ENCODE assay signal across 8 mouse cellular contexts in the genomic region with DNA sequence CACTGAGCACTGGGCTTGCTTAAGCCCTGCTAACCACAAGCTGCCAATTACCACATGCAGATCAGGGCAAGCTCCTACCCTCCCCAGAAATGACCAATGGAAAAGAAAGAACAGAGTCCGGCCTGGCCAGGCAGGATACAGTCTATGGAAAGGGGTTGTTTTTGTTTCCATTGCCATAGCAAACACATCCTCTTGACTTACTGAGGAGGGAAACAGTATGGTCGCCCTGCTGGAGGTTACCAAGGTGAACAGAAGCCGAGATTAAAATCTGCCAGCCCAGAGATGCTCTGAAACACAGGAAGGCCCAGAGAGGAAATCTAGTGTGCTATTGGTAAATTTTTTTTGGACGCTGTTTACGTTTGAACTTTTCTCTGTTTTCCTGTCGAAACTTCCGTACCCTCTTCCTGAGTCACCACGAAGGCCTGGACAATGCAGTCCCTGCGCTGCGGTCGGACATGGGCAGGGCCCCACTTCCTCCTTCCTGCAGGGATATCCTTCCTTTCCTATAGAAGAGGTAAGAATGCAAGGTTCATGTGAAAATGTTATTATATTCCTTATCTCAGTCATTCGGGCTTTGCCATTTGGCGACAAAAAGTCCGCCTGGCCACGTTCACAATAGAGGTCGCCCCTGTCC. TPM values are rescaled to one million over a fixed set of nuclear protein-coding genes. Genes with fewer than 3 reads are reported as not detected.
DNase-seq lines count a peak whose midpoint lies in the region; ATAC-seq and TF ChIP-seq lines count a peak whose summit lies in the region.
"Had no signal": no experiment of that assay in that cellular context is flagged by ENCODE, and none has a peak within 500 bp of the region (broad histone marks: within the 10 kb centered on the region; RNA-seq: fewer than 3 reads in every experiment).

No protein-coding gene starts in this region.

- peak; percentile 84 for ATAC-seq in common myeloid progenitor, adult 5-6 weeks (replicated peaks; ENCODE audit: low read depth, poor library complexity, severe bottlenecking)
- ATAC-seq in liver, embryonic 13.5 days (ENCODE audit: low read depth): peak; percentile 56

- 18% methylated on average over 16 of the region's 16 CpGs for WGBS in liver, embryonic 13.5 days (ENCODE audit: insufficient replicate concordance)
- 9% methylated on average over 16 of the region's 16 CpGs for WGBS in spleen, adult 2 months

- H3K27ac ChIP-seq in ES-E14 (ENCODE audit: insufficient read depth, low read depth, low read length, poor library complexity, severe bottlenecking): peak overlapping the region; percentile 70; the same call in 1 of the 2 replicates
- H3K27ac ChIP-seq in liver, embryonic 13.5 days: peak overlapping the region; percentile 19; the same call in 1 of the 2 replicates
- H3K27ac ChIP-seq in spleen, adult 2 months (ENCODE audit: insufficient read depth, low read length): peak overlapping the region; percentile 54
- H3K27ac ChIP-seq: midbrain, embryonic 12.5 days had no signal

- H3K4me1 ChIP-seq in ES-E14 (ENCODE audit: control insufficient read depth in 2 of 2, insufficient read depth in 2 of 2, low read length in 2 of 2, poor library complexity in 1 of 2): peaks cover 0 to 8% of the 10 kb centered on the region in 2 experiments; a peak in 3 of 4 replicates
- peaks cover 26% of the 10 kb centered on the region for H3K4me1 ChIP-seq in liver, embryonic 13.5 days (replicated peaks)
- H3K4me1 ChIP-seq in spleen, adult 2 months (ENCODE audit: control insufficient read depth, insufficient read depth, insufficient read length): peaks cover 18% of the 10 kb centered on the region
- H3K4me1 ChIP-seq: midbrain, embryonic 12.5 days had no signal

- no peak for DNase-seq in ES-E14 (ENCODE audit: low read depth, low spot score)
- DNase-seq in heart, postnatal 4 days: peak; percentile 66
- DNase-seq in liver, embryonic 13.5 days: no peak
- DNase-seq in spleen, adult 2 months (ENCODE audit: low read depth in 1 of 2, low spot score in 2 of 2): no peak
- DNase-seq in left cerebral cortex, adult 9 months (ENCODE audit: low spot score in 2 of 2): no peak
- DNase-seq in right cerebral cortex, postnatal 36 days (ENCODE audit: low spot score in 2 of 2): no peak

- no peaks in the 10 kb centered on the region for H3K36me3 ChIP-seq in ES-E14 (ENCODE audit: control insufficient read depth, insufficient read depth, low read length, poor library complexity, severe bottlenecking)
- H3K36me3 ChIP-seq in liver, embryonic 13.5 days: no peaks in the 10 kb centered on the region
- H3K36me3 ChIP-seq in spleen, adult 2 months (ENCODE audit: control insufficient read depth, insufficient read depth, low read length): no peaks in the 10 kb centered on the region
- H3K36me3 ChIP-seq: midbrain, embryonic 12.5 days had no signal

- TF ChIP-seq CTCF in spleen, adult 2 months (IDR thresholded peaks at IDR 0.05; ENCODE audit: extremely low read depth, insufficient read depth, insufficient read length, insufficient replicate concordance): no peak

- H3K9ac ChIP-seq in ES-E14 (ENCODE audit: insufficient read depth, low read depth, low read length, poor library complexity, severe bottlenecking): no peak overlapping the region
- no peak overlapping the region for H3K9ac ChIP-seq in liver, embryonic 13.5 days
- H3K9ac ChIP-seq: midbrain, embryonic 12.5 days had no signal

- in situ Hi-C loops in ES-E14 (cut with MboI; ENCODE audit: low sequenced_read_pairs in 2 of 2, unreplicated experiment in 2 of 2): no loop called here

- peak overlapping the region; percentile 37 for H3K4me2 ChIP-seq in liver, embryonic 13.5 days
- H3K4me2 ChIP-seq: midbrain, embryonic 12.5 days had no signal

- H3K27me3 ChIP-seq in liver, embryonic 13.5 days: no peaks in the 10 kb centered on the region
- H3K27me3 ChIP-seq in spleen, adult 2 months (ENCODE audit: control insufficient read depth, insufficient read depth, low read length): no peaks in the 10 kb centered on the region
- H3K27me3 ChIP-seq: midbrain, embryonic 12.5 days had no signal

- no peak for TF ChIP-seq POLR2A in spleen, adult 2 months (IDR thresholded peaks at IDR 0.05; ENCODE audit: low read depth, low read length)

- no peaks in the 10 kb centered on the region for H3K9me3 ChIP-seq in ES-E14 (ENCODE audit: control insufficient read depth, insufficient read depth, low read depth, low read length)
- H3K9me3 ChIP-seq in liver, embryonic 13.5 days (replicated peaks): no peaks in the 10 kb centered on the region
- H3K9me3 ChIP-seq: midbrain, embryonic 12.5 days had no signal

- no peak overlapping the region for H3K4me3 ChIP-seq in ES-E14 (ENCODE audit: insufficient read depth in 1 of 2, low read depth in 1 of 2, low read length in 2 of 2, poor library complexity in 1 of 2, severe bottlenecking in 1 of 2)
- H3K4me3 ChIP-seq in liver, embryonic 13.5 days (replicated peaks): no peak overlapping the region
- H3K4me3 ChIP-seq in spleen, adult 2 months (ENCODE audit: extremely low read depth, insufficient read depth, insufficient read length): peak overlapping the region; percentile 22
- H3K4me3 ChIP-seq: midbrain, embryonic 12.5 days had no signal

TF ChIP-seq in ES-E14, 5 proteins besides CTCF, POLR2A, EP300 and RAD21:
- TF ChIP-seq ZNF384 (IDR thresholded peaks at IDR 0.05; ENCODE audit: low read depth, low read length): no peak
- TF ChIP-seq CHD2 (IDR thresholded peaks at IDR 0.05; ENCODE audit: low read depth, low read length): no peak
- no peak for TF ChIP-seq ZC3H11A (IDR thresholded peaks at IDR 0.05; ENCODE audit: borderline replicate concordance, low read depth, low read length)
- TF ChIP-seq HCFC1 (IDR thresholded peaks at IDR 0.05; ENCODE audit: borderline replicate concordance, insufficient read depth, low read length): no peak
- TF ChIP-seq MAFK (IDR thresholded peaks at IDR 0.05; ENCODE audit: insufficient read depth, low read depth, low read length): no peak

RNA-seq across cellular contexts. Expression of a gene that starts 25.0 kb away (rescaled TPM):
- 10.3 and 15.7 TPM in 2 replicates for total RNA-seq in ES-E14 (2012; rRNA removed)
- 25.5 and 30.0 TPM in 2 replicates for total RNA-seq in common myeloid progenitor, adult 5-6 weeks (2017)
- 100 to 1,000 TPM; 102 to 103 TPM for total RNA-seq in heart, postnatal 4 days (2021)
- 4.2 and 4.7 TPM in 2 replicates for polyA plus RNA-seq in liver, embryonic 13.5 days (2015; fragmentation: Nextera tagmentation; extraction: Ambion mirVana)
- polyA plus RNA-seq in spleen, adult 2 months (2012; rRNA removed): 37.4 and 48.6 TPM in 2 replicates

Comparison
In these comparisons a context has a peak if more than half of its experiments do, and no peak if none do; other contexts are left out.
1. H3K27ac ChIP-seq: peak in every context shown above with its lines; median percentile 70 in ES-E14; 54 in spleen, adult 2 months; 19 in liver, embryonic 13.5 days.